Mouse (Mus musculus) cortical plate, adult 2 months (tissue): ENCODE data around the gene Srsf10.

Source experiments
- CTCF ChIP-seq: fragments of 200-500 bp; IDR thresholded peaks from 2 replicates; pipeline ENCODE4 v1.5.1; 2011; ENCODE audit warnings: mild to moderate bottlenecking, control low read depth, low read length; ENCODE audit not compliant: insufficient read depth; ENCODE audit errors: extremely low read depth
- POLR2A ChIP-seq: fragments of 200-500 bp; IDR thresholded peaks from 2 replicates; pipeline ENCODE4 v1.6.1; 2011; ENCODE audit warnings: mild to moderate bottlenecking, low read length, control low read depth; ENCODE audit not compliant: insufficient read depth; ENCODE audit errors: extremely low read depth

DNA sequence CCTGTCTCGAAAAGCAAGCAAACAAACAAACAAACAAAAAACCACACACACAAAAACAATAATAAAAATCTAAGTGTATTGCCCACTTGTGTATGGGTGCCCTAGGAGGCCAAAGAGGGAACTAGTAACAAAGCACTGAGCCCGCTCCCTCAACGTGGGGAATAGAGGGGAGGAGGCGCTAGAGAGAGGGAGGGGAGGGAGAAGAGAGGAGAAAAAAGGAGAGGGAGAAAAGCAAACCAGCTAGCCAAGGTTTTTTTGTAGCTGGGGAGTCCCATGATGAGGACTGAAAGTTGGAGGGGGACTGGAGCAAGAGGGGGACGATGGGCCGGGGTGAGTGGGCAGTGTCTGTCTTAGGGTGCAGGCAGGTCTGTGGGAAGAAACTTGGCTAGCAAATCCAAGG, 467 bp upstream of the Srsf10 start:
- no peak for TF ChIP-seq CTCF
- no peak for TF ChIP-seq POLR2A
